Mouse (Mus musculus): ENCODE measurements around the gene Rgs16. TPM values are rescaled to one million over a fixed set of nuclear protein-coding genes. Genes with fewer than 3 reads are reported as not detected.
A peak's percentile ranks its signal among the peaks of the same experiment; 100 is the strongest.

Rgs16 gene
- total RNA-seq, 2 experiments from 2014 or later = 6.8 to 6.9 TPM

DNA sequence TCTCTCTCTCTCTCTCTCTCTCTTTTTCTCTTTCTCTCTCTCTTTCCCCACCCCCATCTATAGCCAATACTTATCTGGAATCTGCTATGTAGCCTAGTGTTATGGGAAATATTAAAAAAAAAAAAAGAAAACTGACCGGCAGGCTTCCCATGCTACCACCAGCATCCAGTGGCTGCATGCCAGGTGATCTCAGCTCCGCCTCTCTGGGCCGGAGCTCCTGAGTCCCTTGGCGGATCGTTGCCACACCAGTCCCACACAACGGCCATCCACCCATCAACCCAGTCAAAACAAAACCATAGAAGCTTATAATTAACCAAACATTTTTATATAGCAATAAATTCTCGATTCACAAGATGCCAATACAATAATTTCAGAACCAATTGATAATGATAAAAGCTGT is 19.2 kb upstream of the Rgs16 start:
- no peak for DNase-seq (ENCODE audit: low spot score in 2 of 2)

DNA sequence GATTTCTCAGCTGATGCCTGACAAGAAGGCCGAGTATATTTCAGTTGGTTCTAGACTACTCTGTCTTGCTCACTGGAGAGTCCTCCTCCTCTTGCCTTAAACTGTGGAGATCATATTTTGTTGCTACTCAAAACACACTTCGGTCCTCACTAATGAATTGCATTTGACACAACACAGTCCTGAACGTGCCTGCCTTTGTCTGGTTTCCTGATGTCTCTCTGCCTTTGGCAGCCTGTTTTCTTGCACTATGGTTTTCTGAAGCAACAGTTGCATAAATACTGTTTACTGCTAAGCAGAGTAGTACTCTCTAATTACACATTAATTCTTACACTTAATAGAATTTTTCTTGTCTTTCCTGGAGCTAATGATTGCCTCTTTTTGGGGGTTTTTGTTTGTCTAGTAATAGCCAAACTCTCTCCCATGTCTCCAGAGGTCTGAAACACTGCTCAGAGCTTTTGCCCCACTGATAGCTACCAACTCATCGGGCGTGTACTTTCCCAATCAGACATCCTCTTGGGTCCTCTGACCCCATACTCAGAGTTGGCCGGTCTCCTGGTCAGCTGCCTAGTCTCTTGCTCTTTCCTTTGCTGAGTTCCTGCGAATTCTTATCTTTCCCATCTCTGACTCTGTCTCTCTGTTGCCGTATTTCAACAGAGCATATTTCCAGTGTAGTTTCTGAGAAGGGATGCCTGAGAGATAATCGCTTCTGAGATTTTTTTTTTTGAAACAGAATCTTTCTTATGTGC is 18.4 kb upstream of the Rgs16 start:
- no peak for DNase-seq (ENCODE audit: low spot score in 2 of 2)

DNA sequence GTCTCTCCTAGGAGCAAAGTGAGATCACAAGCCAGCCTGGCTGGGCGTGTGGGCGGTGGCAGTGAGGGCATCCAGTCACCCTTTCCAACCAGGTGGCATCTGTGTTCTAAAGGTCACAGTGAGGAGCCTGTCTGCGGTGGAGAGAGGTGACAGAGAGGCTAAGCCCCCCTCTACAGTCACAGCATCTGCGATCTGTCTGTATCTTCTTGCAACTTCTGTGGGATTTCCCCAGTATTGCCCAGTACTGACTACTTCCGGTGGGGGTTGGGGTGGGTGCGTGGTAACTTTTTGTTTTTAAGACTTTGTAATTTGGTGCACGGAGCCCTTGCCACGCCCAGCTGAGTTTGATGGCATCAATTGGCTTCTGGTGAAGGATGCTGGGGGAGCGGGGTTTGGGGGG is 16.7 kb upstream of the Rgs16 start:
- no peak for DNase-seq (ENCODE audit: low spot score in 2 of 2)

DNA sequence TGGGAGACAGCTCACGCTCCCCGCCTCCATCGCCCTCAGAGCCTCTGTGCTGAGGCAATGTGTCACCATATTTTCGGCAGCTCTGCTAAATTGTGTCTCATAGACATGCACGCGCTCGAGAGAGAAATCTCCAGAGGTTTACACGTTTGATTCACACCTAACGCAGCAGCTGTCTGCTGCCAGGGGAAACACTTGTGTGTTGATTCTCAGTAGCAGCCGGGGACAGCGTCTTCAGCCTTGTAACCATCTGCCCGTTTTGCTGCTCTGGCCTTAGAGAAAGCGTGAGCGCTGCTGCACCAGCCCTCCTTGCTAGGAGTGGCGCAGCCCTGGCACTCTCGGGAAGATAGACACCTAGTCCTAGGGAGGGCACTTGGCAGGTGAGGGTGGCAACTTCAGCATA is 13.5 kb upstream of the Rgs16 start:
- DNase-seq (ENCODE audit: low spot score in 2 of 2) = no peak

DNA sequence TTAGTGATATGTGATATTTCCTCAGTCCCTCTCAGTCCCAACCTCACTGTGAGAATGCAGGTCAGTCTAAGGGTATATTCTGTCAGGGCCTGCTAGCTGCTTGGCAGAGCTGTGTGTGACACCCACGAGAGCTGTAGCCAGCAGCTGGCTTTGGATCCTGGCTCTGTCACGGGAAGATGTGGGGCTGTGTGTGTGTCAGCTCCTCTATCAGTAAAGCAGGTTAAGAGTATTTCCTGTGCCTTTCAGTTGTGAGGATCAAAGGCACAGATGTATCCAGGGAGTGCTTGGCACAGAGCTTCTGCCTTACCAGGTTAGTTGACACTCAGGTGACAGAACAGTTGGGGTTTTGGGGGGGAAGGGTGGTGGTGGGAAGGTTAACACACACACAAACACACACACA is 10.3 kb upstream of the Rgs16 start:
- no peak for DNase-seq (ENCODE audit: low spot score in 2 of 2)

DNA sequence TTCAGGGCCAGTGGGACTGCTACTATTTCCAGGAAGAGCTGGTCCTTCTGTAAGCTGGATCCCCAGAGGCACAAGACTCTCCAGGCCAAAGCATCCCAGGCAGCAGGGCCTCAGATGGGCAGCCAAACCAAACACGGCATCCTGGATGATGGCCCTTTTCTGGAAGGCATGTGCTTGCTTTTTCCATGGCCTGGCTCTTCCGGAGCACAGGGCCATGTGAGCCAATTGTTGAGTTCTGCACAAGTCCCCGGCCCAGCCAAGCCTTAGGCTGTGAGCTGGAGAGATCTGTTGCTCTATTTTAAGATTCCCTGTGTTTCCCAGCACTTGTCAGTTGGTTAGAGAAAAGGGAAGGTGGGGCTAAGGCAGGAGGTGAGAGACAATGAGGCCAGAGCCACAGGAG is 9.5 kb upstream of the Rgs16 start:
- DNase-seq (ENCODE audit: low spot score in 2 of 2) = no peak

DNA sequence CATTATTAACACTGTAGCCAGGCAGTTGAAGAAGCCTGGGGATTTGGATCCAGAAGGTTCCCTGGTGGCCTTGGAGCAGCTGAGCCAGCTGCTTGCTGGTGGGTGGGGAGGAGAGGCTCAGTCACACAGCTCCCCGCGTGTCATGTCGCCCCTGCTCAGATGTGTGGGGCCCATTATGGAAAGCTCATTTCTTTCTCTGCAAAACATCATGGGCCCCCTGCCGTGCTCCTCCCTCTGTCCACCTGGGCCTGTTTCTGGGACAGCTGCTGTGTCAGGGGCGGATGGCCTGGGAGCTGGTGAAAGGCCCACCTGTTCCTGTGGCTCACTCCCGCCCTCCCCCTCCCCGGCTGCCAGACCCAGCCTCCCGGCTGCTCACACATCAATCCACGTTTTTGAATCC is 7.0 kb upstream of the Rgs16 start:
- DNase-seq (ENCODE audit: low spot score in 2 of 2) = no peak

DNA sequence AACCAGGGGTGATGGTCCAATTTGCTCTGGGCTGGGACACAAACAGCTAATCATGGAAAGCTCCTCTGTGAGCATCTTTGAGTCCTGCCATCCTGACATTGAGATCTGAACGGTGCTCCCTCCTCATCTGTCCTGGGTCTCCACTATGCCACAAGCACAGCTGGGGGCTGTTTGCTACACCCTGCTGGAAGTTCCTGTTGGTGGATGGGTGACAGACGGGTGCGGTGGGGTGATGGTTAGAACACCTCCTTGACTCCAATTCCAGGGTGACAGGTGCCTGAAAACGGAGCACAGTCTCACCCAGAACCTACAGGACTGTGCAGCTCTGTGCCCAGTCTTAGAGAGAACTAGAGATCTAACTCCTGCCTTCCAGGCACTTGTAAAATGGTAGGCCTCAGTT is 5.3 kb upstream of the Rgs16 start:
- no peak for DNase-seq (ENCODE audit: low spot score in 2 of 2)

DNA sequence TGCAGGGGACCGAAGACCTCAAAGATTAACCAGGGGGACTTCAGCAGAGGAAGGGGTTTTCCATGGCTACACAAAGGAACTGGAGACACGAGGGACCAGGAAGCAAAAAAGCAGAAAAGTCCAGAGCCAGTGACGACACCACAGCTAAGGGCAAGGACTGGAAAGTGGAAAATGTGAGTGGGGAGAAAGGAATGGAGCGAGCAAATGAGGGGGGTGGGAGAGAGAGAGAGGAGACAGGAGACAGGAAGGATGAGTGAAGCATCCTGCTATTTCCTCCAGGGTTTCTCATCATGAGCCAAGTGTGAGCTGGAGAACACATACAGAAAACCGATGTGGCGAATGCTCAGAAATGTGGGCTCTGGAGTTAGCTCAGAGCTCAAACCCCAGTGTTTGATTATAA is 4.1 kb upstream of the Rgs16 start:
- DNase-seq (ENCODE audit: low spot score in 2 of 2) = no peak

DNA sequence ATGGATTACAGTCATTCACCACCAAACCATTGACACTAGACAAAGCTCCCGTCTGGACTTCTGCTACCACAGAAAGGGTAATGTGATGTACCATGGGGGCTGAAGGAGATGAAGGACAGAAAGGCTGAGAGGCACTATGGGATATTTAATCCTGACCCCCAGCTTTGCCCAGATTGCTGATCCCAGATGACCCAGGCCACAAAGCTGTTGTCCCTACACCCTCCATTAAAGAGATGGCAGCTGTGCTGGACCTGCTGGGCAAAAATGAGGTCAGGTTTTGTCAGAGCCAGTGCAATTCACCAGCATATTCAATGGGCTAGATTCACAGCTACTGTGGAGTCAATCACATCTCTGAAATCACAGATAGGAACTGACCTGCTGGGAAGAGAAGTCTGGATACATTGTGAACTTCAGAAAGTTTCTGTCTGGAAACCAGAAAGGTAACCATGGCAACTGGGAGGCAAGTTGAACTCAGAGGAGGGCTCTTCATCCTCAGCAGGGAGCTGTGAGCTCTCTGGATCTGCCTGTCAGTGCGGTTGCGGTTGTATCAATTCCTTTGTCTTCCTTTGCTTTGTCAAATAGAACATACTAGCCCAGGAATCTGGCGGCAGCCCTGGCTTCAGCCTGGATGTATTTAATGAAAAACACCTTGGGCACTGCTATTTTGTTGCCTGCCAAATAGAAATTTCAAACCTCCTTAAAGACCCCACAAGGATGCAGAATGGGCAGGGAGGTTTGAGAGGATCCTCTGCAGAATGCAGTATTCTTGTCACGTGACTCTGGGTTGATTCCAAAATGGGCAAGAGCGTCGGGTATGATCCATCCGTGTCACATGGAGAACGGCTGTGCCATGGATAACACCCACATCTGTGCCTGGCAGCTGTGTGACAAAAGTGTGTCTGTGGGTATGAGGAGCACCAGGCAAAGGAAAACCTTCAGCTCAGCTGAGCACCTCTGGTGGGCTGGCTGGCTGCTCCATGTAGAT is 2.8 kb upstream of the Rgs16 start:
- no peak for DNase-seq (ENCODE audit: low spot score in 2 of 2)

DNA sequence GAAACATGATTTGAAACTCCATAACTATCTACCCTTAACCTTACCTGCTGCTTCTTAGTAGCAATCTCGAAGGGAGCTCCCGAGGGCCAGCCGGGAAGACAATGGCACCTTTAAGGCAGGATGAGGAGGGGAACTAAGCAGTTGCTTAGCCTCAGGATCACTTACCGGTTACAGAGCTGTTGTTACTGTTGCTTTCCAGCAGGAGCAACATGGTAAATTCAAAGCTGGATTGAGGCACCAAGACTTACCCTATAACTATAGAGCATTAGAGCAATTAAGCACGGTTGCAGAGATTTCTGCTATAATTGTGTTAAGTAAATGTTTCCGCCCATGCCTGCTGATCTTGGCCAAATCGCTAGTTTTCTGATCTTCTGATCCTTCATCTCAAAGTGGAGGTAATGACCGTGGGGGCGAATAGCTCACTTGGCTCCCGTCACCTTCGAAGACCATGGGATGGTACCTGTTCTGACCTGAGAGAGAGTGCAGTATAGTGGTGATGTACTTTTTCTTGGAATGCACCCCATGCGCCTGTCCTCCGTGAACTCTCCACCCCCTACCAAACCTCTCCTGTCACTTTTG is 623 bp upstream of the Rgs16 start:
- DNase-seq (ENCODE audit: low spot score in 2 of 2) = no peak

DNA sequence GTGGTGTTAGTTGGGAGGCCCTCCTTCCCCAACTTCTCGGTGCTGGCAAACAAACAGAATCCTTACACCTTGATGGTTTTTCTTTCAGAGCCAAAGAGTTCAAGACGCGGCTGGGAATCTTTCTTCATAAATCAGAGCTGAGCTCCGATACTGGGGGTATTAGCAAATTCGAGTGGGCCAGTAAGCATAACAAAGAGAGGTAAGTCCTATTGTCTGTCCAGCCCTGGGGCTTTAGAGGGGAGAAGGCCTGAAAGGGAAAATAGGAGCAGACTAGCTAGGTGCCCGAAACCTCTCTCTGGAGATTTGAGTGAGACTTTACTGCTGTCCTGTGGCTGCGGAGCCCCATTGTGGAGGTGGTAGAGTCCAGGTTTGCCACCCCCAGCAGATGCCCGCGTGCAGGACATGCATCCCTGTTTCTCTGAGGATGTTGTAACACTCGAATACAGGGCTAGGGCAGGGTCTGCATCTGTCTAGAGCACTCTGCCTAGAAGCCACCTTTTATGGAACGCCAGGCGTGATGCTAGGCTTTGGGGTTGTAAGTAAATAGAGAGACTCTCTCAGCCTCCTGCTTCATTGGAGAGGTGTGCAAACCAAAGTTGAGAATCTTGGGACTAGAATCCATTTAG is 739 bp downstream of the Rgs16 start:
- DNase-seq (ENCODE audit: low spot score in 2 of 2) = no peak

DNA sequence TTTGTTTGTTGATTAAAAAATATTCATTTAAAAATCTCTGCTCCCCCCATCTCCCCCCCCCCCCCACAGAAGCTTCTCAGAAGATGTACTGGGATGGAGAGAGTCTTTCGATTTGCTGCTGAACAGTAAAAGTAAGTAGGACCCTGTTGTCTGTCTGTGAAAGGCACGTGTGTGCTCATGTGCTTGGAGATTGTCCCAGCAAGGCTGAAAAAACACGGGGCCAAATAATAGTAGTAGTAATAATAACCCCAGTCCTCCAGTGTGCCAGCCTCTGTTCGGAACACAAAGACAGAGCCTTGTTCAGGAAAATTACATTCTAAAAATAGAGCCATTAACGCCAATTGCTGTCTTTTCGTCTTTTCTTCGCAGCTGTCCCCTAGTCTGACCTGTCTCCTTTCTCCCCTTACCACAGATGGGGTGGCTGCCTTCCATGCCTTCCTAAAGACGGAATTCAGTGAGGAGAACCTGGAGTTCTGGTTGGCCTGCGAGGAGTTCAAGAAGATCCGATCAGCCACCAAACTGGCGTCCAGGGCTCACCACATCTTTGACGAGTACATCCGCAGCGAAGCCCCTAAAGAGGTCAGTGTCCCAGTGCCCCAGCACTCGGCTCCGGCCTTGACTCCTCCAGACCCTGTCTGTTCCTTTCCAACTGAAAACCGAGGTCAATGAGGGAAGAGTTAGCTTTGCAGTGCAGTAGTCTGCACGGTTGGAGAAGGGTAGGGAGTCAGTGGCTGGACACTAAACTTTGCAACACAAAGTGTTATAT is 1.6 kb downstream of the Rgs16 start:
- no peak for DNase-seq (ENCODE audit: low spot score in 2 of 2)

DNA sequence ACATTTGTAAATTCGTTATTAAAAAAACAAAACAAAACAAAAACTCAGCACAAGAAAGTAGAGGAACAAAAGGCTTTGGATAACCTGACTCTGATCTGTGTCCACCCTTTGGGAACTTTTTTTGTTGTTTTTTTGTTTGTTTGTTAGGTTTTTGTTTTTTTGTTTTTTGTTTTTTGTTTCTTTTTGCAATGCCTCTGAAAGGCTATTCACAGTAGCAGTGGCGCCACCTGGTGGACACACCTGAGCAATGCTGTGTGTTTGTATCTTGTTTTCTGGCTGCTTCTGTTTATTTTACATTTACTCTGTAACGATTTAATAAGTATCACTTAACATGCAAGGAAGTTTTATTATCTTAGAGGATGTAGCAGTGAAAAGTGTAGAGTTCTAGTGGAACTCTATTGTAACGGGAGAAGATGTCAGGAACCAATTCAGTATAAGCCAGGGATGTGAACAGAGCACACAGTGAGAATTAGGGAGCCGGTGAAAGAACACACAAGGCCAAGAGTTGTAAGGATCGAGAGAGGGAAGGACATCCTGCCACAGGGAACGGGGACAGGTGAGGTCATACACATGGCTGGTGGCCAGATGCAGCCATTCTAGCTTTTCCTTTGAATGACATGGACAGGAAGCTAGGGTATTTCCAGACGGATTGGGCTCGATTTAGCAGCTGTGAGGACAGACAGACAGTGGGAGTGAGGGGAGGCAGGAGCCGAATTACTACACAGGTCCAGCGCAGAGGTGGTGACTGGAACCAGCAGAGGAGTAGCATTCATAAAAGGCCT is 2.4 kb downstream of the Rgs16 start:
- peak; percentile 62 to 85 for DNase-seq (ENCODE audit: low spot score in 2 of 2)

DNA sequence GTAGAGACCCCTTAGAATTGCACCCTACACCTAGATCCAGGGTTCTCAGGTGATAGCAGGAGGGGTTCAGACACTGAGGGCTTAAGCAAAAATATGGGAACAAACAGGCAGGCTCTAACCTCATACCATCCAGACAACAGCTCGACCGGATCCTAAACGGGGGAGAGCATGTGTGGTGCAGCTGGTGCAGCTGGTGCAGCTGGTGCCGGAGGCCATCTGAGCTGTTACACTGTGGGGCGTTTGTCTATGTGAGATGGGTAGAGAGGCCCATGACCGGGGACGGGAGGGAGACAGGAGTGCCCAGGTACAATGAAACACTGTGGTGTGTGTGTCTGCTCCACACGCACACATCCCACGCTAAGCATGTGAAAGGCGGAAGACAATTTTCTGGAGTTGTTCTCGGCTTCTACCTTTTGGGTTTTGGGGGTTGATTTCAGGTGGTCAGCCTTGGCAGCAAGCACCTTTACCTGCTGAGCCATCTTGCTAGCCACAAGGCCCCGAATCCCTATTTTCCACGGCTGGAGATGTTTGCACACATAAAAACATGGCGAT is 6.0 kb downstream of the Rgs16 start:
- no peak for DNase-seq (ENCODE audit: low spot score in 2 of 2)

DNA sequence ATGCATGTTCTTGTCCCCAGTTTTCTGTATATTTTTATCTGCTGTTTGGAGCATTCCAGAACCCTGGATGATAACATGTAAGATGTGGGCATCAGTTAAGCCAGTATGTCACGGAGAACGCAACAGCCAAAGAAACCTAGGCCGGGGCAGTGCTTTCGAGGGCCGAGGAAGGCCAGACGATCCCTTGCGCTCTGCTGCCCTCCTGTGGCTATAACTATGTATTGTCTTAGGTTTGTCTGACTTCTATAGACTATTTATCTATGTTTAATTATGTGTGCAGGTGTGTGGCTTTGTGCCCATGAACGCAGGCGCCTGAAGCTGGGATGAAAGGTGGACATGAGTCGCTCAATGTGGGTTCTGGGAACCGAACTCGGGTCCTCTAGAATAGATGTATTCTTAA is 6.6 kb downstream of the Rgs16 start:
- DNase-seq (ENCODE audit: low spot score in 2 of 2) = peak; percentile 56 to 79

DNA sequence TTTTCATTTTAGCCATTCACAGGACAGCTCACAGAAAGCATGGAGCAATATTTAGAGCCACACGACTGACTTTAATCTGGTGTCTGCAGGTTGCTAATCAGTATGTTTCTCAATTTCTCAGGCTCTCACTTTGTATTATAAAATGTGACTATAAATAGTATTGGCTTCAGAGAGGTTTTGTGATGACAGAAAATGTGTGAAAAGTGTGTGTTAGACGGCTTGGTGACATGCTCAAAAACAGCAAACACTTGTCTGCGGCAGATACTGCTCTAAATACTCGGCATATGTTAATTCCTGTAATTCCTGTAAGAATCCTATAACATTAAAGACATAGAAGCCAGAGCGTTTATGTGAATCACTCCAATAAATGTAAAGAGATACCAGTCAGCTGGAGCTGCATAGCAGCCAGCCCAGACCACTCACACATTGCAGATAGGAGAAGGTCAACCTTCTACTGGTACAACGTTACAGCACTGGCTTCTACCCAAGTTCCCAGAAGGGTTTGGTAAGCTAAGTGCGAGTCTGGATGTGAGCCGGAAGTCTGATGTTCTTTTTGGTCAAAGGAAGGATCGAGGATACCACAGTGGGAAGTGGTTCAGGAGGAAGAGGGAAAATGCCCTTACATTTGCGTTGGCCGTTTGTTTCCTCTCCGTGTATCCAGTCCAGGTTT is 7.8 kb downstream of the Rgs16 start:
- DNase-seq (ENCODE audit: low spot score in 2 of 2) = no peak

DNA sequence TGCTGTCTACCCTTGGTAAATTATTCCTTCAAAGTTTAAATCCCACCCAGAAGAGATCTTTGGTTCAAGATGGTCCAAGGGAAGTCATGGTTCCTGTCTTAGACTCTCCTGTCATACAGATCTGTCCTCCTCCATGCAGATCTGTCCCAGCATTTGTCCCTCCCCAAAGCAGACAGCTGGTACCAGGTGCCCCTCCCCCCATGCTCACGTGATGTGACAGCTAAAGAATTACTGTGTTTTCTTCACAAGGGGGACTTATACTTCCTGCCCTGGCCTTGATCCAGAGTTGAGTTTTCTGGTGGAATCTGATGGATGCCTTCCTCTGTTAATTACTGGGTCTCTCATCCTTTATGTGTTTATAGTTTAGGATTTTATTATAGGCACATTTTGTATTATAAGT is 8.4 kb downstream of the Rgs16 start:
- no peak for DNase-seq (ENCODE audit: low spot score in 2 of 2)

DNA sequence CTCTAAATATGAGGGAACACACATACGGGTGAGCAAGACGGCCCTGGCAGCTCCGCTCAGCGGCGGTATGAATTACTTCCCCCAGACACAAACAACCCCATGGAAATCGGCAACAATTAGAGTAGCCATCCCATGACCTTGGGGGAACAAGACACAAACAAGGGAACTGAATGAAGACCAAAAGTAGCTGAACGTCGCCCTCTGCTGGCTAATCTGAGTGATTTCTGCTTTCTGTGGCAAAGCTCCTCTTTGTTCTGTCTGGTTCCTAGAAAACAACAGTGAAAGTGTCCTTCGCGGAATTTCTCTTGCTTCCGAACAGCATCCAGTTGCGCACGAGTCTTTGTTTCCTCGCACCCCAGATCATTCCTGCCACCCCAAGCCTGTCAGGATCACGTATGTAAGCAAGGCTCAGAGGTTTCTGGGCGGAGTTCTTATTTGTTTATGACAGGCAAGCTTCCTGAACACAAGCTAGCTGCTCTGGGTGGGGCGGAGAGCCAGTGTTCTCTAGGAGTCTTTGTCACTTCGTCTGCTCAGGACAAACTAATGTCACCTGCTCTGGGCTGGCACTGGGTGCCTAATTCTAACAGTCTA is 9.2 kb downstream of the Rgs16 start, which contains the start of gene Rnasel:
Rnasel (plus strand) TSS at position 216 of the 591 bp plus-strand sequence.
- peak in 1 of 2 experiments; percentile 64 for DNase-seq (ENCODE audit: low spot score in 2 of 2)

All from layer of hippocampus, adult 18-20 months (tissue).